Mouse (Mus musculus) embryonic facial prominence, embryonic 12.5 days (tissue): ENCODE measurements around the gene Alk. TPM values are rescaled to one million over a fixed set of nuclear protein-coding genes. Genes with fewer than 3 reads are reported as not detected.

Experiments used
- ATAC-seq: fragments of 200-750 bp; cut with Nextera tagmentation; 2 replicates; pipeline ENCODE4 v1.8.0; 2017; ENCODE audit not compliant: insufficient number of reproducible peaks, insufficient read depth, low FRiP score, low TSS enrichment
- H3K27ac ChIP-seq: fragments of 300-500 bp; sonication (generic); 2 replicates; pipeline ENCODE4 v1.5.1; 2016; ENCODE audit warnings: mild to moderate bottlenecking
- H3K27me3 ChIP-seq: fragments of 300-500 bp; sonication (generic); 2 replicates; pipeline ENCODE4 v1.6.1; 2016; ENCODE audit warnings: mild to moderate bottlenecking, moderate library complexity
- H3K36me3 ChIP-seq: fragments of 300-500 bp; sonication (generic); 2 replicates; pipeline ENCODE4 v1.6.1; 2016; ENCODE audit warnings: mild to moderate bottlenecking
- H3K4me1 ChIP-seq: fragments of 300-500 bp; sonication (generic); 2 replicates; pipeline ENCODE4 v1.6.1; 2016
- H3K4me2 ChIP-seq: fragments of 300-500 bp; sonication (generic); replicated peaks from 2 replicates; pipeline ENCODE4 v1.6.1; 2016; ENCODE audit warnings: mild to moderate bottlenecking, moderate library complexity
- H3K4me3 ChIP-seq: fragments of 300-500 bp; sonication (generic); 2 replicates; pipeline ENCODE4 v1.5.1; 2016; ENCODE audit warnings: mild to moderate bottlenecking
- H3K9ac ChIP-seq: fragments of 300-500 bp; sonication (generic); 2 replicates; pipeline ENCODE4 v1.6.1; 2016; ENCODE audit warnings: mild to moderate bottlenecking, moderate library complexity
- H3K9me3 ChIP-seq: fragments of 300-500 bp; sonication (generic); 2 replicates; pipeline ENCODE4 v1.6.1; 2016; ENCODE audit warnings: mild to moderate bottlenecking, moderate library complexity
- WGBS: fragments of 180-500 bp; shearing (Covaris S2); methylation state at CpG from one replicate; pipeline ENCODE4 v1.1.7; 2016; 5-methylcytosine and 5-hydroxymethylcytosine counted together
- polyA plus RNA-seq: library from polyadenylated mRNA; unstranded; fragments of >200 nt; fragmentation: Nextera tagmentation; extraction: Ambion mirVana; gene quantifications from 2 replicates; pipeline ENCODE4 v1.2.1, GENCODE M21; 2016

Alk gene
- polyA plus RNA-seq, 1 experiment from 2014 or later: 1.0 TPM

DNA sequence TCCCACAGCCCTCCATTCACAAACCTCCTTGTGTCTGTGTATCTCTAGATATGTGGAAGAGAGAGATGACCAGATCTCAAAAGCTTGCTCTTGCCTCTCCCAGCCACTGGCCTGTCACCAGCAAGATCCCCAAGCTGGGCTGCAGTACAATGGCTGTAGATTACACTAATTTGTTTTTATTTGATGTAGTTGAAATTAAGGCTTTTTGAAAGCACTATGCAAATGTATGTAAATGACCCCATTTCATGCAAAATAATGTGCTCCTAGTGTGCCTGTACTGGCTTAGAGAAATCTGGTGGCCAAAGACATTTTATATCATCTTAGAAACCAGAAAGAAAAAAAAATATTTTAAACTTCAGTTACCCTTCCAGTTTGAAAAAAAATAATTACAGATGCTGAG, 492.4 kb downstream of the Alk start:
- no peaks in the 10 kb centered on the region for H3K4me1 ChIP-seq

DNA sequence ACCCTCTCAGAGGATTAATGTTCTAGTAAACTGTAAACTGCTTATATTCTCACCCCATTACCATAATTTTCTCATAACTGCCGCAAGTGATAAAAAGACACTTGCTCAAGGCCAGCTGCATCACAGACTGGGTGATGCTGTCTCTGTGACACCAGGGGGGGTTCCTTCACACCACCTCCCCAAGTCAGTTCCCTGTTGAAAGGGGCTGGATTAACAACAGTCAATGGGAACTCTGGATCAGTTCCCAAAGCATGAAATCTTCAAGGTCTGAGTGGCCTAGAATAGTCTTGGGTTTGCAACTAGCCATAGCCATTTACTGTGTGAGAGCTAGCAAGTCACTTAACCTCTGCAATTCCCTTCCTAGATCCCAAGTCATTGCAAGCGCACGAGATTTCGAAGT, 492.9 kb downstream of the Alk start:
- Histone ChIP-seq H3K36me3 (no peaks in the 10 kb centered on the region), H3K9me3 (no peaks in the 10 kb centered on the region), H3K27ac (no peak overlapping the region), H3K27me3 (peaks cover 3% of the 10 kb centered on the region; the same call in 1 of the 2 replicates), H3K4me1 (no peaks in the 10 kb centered on the region), H3K4me2 (no peak overlapping the region), H3K9ac (no peak overlapping the region), H3K4me3 (no peak overlapping the region)
- ATAC-seq: no peak
- WGBS: 90% methylated on average over 4 of the region's 4 CpGs

More for the DNA sequence above, 492.4 kb downstream of the Alk start:
- Histone ChIP-seq H3K9me3 (no peaks in the 10 kb centered on the region), H3K36me3 (no peaks in the 10 kb centered on the region), H3K27me3 (peaks cover 3% of the 10 kb centered on the region; the same call in 1 of the 2 replicates), H3K4me3 (no peak overlapping the region), H3K4me2 (no peak overlapping the region), H3K9ac (no peak overlapping the region), H3K27ac (no peak overlapping the region)
- no peak for ATAC-seq

GRCm38 (mm10) chr17:72087261-72087703, 517.1 kb downstream of the Alk start:
- H3K9ac ChIP-seq: no peak overlapping the region
- H3K36me3 ChIP-seq: no peaks in the 10 kb centered on the region
- H3K4me1 ChIP-seq: no peaks in the 10 kb centered on the region
- H3K27me3 ChIP-seq: no peaks in the 10 kb centered on the region
- H3K4me3 ChIP-seq: no peak overlapping the region
- no peak overlapping the region for H3K4me2 ChIP-seq
- ATAC-seq: no peak
- WGBS: 82% methylated on average over 12 of the region's 12 CpGs
- no peak overlapping the region for H3K27ac ChIP-seq
- no peaks in the 10 kb centered on the region for H3K9me3 ChIP-seq

GRCm38 (mm10) chr17:72081396-72081795, 523.0 kb downstream of the Alk start:
- Histone ChIP-seq H3K9me3 (no peaks in the 10 kb centered on the region), H3K4me1 (no peaks in the 10 kb centered on the region), H3K9ac (no peak overlapping the region), H3K4me2 (no peak overlapping the region), H3K27ac (no peak overlapping the region), H3K4me3 (no peak overlapping the region), H3K27me3 (no peaks in the 10 kb centered on the region), H3K36me3 (no peaks in the 10 kb centered on the region)
- ATAC-seq: no peak
- WGBS: 62% methylated on average over 2 of the region's 2 CpGs

DNA sequence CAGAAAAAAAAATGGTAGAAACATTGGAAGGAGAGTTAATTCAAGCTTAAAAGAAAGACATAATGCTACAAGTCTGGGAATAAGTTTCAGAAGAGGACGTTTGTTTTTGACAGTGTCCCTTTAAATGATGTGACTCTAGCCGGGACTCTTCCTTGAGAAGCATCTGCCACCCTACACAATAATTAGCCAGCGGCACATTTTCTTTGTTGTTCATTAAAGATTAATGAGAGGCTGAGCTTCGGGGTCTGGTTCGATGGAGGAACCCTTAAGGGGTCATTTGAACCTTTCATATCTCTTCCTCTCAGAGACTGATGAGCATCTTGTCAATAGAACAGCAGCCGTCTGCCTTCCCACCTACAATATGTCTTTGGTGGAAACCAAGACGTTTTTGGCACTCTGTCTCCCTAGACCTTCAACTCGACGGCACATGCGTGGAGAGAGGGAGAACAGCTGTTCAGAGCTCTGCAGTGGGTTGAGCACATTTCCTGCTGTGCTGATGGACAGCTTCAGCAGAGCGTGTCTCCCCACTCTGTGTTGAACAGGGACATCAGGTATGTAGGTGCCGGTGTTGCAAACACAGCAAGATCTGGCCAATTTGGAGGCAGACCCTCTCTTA, 528.0 kb downstream of the Alk start:
- H3K9me3 ChIP-seq: no peaks in the 10 kb centered on the region
- no peak overlapping the region for H3K4me2 ChIP-seq
- no peaks in the 10 kb centered on the region for H3K4me1 ChIP-seq
- no peaks in the 10 kb centered on the region for H3K36me3 ChIP-seq
- ATAC-seq: no peak; the same call in 1 of the 2 replicates
- H3K27ac ChIP-seq: no peak overlapping the region
- no peak overlapping the region for H3K4me3 ChIP-seq
- no peak overlapping the region for H3K9ac ChIP-seq
- no peaks in the 10 kb centered on the region for H3K27me3 ChIP-seq
- 46% methylated on average over 12 of the region's 12 CpGs for WGBS

DNA sequence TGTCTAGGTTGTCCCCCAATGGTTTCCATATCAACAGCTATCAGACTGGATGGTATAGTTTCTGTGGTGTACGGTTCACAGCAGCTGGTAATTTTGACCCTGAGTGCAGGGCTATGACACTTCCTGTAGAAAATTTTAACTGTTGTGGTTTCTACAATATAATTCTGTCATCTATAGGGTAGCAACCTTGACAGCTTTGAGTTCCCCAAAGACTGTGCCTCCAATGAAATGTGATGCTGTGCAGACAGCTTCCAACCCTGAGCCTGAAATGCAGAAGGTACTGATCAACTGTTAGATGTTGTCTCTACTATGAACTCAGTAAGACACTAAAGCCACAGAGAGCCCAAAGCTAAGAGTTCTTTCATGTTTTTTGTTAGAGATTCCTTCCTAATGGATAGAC, 532.6 kb downstream of the Alk start:
- Histone ChIP-seq H3K36me3 (no peaks in the 10 kb centered on the region), H3K4me1 (no peaks in the 10 kb centered on the region), H3K27me3 (no peaks in the 10 kb centered on the region), H3K27ac (no peak overlapping the region), H3K4me3 (no peak overlapping the region), H3K9me3 (no peaks in the 10 kb centered on the region), H3K9ac (no peak overlapping the region), H3K4me2 (no peak overlapping the region)
- no peak for ATAC-seq
- 65% methylated on average over 1 of the region's 1 CpGs for WGBS

GRCm38 (mm10) chr17:72068176-72068575, 536.3 kb downstream of the Alk start:
- H3K36me3 ChIP-seq: no peaks in the 10 kb centered on the region
- no peak for ATAC-seq
- H3K4me1 ChIP-seq: no peaks in the 10 kb centered on the region
- H3K9ac ChIP-seq: no peak overlapping the region
- H3K27me3 ChIP-seq: no peaks in the 10 kb centered on the region
- H3K9me3 ChIP-seq: no peaks in the 10 kb centered on the region
- WGBS: 82% methylated on average over 6 of the region's 6 CpGs
- no peak overlapping the region for H3K27ac ChIP-seq
- no peak overlapping the region for H3K4me2 ChIP-seq
- no peak overlapping the region for H3K4me3 ChIP-seq

DNA sequence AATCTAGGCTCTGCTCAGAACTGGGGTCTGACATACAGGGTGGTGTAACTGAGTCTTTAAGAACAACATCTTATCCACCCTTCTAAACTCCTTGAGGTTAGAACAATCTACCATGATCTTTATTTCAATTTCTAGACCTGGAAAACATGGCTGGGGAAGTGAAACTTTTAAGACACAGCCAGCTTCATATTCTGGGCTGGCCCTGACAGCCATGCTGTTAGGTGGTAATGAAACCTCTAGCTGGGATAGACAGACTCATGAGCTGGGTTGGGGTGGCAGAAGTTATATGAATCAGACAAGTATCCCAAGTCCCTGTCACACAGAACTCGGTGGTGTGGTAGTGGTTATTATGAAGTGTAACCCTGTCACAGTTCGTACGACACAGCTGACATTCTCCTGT, 541.4 kb downstream of the Alk start:
- Histone ChIP-seq H3K27ac (no peak overlapping the region), H3K9ac (no peak overlapping the region), H3K36me3 (no peaks in the 10 kb centered on the region), H3K27me3 (no peaks in the 10 kb centered on the region), H3K4me1 (no peaks in the 10 kb centered on the region), H3K4me2 (no peak overlapping the region), H3K9me3 (no peaks in the 10 kb centered on the region), H3K4me3 (no peak overlapping the region)
- 86% methylated on average over 3 of the region's 3 CpGs for WGBS
- no peak for ATAC-seq

DNA sequence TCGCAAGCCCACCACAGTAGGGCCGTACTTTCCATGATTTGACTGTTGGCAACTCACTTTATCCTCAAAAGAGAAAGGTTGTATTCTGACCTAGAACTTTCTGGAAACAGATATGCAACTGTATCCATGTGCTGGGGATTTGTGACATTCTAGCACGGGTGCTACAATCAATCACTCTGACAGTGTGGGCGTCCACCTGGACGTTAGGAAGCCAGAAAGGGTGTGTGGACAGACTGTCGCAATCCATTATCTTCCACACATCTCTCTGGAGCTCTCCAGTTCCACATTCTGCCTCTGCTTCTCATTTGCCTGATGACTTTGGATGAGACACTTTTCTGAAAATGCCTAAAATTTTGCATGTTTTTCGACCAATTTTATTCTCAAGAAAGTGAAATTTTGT, 545.1 kb downstream of the Alk start:
- Histone ChIP-seq H3K36me3 (no peaks in the 10 kb centered on the region), H3K9me3 (no peaks in the 10 kb centered on the region), H3K4me2 (no peak overlapping the region), H3K27me3 (no peaks in the 10 kb centered on the region), H3K4me1 (no peaks in the 10 kb centered on the region), H3K27ac (no peak overlapping the region), H3K9ac (no peak overlapping the region), H3K4me3 (no peak overlapping the region)
- ATAC-seq: no peak
- WGBS: 78% methylated on average over 7 of the region's 7 CpGs

DNA sequence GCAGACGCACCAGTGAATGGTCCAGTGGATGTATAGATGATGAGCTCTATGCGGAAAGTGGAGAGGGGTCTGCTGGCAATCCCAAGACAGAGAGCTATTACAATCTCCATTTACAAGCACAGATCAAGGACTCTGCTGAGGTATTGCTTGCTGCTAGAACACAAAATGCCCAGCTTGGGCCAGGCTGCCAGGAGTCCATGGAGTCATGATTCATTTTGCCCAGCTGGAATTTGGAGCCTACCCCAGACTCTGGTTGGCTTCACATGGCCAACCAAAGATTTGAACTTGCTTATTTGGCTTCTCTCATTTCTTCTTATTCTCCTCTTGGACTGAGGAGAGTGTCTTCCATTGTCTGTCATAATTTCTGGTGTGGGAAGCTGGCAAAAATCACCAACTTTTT, 558.8 kb downstream of the Alk start:
- Histone ChIP-seq H3K4me2 (no peak overlapping the region), H3K4me3 (no peak overlapping the region), H3K9me3 (no peaks in the 10 kb centered on the region), H3K27ac (no peak overlapping the region), H3K4me1 (no peaks in the 10 kb centered on the region), H3K9ac (no peak overlapping the region), H3K36me3 (no peaks in the 10 kb centered on the region), H3K27me3 (no peaks in the 10 kb centered on the region)
- WGBS: 92% methylated on average over 2 of the region's 2 CpGs
- no peak for ATAC-seq

DNA sequence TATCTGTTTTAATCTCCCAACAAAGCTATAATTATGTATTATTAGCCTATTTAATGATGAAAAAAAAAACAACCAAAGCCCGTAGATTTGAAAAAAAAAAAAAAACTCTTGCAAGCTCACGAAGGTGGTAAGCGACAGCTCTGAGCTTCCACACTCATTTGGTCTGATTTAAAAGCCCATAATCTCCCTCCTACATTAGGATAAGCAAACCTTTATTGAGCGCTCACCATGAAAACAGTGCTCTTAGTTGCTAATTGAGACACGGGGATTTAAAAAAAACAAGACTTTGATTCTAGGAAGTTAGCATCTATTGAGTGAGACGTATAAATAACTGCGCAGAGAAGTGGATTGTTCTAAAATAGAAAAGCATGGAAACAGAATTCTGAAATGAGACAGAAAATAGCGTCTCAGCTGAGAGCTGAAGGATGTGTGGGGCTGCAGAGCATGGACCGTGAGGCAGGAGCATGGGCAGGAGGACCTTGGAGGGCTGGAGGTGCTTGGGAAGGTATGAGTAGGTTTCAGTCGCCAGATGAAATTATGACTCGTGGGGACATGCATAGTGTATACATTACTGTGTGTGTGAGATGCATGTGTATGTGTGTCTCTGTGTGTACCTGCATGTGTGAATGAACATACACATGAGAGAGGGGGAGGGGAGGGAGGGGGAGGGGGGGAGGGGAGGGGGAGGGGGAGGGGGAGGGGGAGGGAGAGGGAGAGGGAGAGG, 560.6 kb downstream of the Alk start:
- ATAC-seq: no peak
- no peaks in the 10 kb centered on the region for H3K4me1 ChIP-seq
- 70% methylated on average over 11 of the region's 11 CpGs for WGBS
- no peak overlapping the region for H3K4me2 ChIP-seq
- no peak overlapping the region for H3K27ac ChIP-seq
- H3K4me3 ChIP-seq: no peak overlapping the region
- no peaks in the 10 kb centered on the region for H3K36me3 ChIP-seq
- no peaks in the 10 kb centered on the region for H3K9me3 ChIP-seq
- H3K27me3 ChIP-seq: no peaks in the 10 kb centered on the region
- no peak overlapping the region for H3K9ac ChIP-seq

DNA sequence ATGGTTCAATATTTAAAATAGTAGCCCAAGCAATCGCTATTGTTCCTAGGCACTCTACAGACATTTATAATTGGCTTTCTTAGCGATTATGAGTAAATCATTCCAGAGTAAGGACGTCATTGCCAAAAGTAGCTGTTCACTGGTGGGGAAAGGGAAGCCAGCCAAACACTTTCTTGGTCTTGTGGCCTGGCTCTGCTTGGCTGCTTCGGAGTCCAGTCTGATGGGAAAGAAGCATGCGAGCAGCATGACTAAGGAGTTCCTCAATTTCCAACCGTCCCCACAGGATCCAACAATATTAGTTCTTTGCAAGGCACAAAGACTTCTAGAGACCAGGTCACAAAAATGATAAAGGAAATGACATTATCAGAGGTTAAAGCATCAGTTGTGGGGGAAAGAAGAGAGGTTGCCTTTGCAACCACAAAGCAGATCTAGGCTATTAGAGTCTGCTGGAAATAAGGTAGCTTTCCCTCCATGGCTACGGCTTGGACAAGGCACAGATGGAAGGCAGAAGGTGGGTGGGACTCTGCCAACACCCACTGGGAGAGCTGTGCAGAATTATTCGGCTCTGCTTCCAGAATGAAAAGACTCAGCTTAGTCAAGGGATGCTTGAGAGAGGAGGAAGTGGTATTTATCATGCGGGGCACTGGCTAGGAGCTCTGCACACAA, 561.3 kb downstream of the Alk start:
- H3K27ac ChIP-seq: no peak overlapping the region
- H3K36me3 ChIP-seq: no peaks in the 10 kb centered on the region
- H3K27me3 ChIP-seq: no peaks in the 10 kb centered on the region
- no peaks in the 10 kb centered on the region for H3K4me1 ChIP-seq
- no peak overlapping the region for H3K4me2 ChIP-seq
- no peak overlapping the region for H3K4me3 ChIP-seq
- ATAC-seq: no peak
- H3K9ac ChIP-seq: no peak overlapping the region
- 70% methylated on average over 9 of the region's 9 CpGs for WGBS
- no peaks in the 10 kb centered on the region for H3K9me3 ChIP-seq
